Mouse (Mus musculus) thymus, adult 2 months (tissue): Measurements from ENCODE around the gene Slc29a4. TPM values are rescaled to one million over a fixed set of nuclear protein-coding genes. Genes with fewer than 3 reads are reported as not detected.

ENCODE experiments used
- DNase-seq: peaks from one replicate; pipeline ENCODE4 v3.0.0; 2021
- H3K27ac ChIP-seq: fragments of 200-500 bp; 2 replicates; pipeline ENCODE4 v1.5.1; 2012; ENCODE audit warnings: low read length, control low read depth; ENCODE audit not compliant: control insufficient read depth, insufficient read depth
- H3K27me3 ChIP-seq: fragments of 200-500 bp; 2 replicates; pipeline ENCODE4 v1.6.1; 2012; ENCODE audit warnings: mild to moderate bottlenecking, low read length, moderate library complexity, mixed read lengths; ENCODE audit not compliant: control insufficient read depth, insufficient read depth
- H3K36me3 ChIP-seq: fragments of 200-500 bp; 2 replicates; pipeline ENCODE4 v1.6.1; 2012; ENCODE audit warnings: mild to moderate bottlenecking, low read length, moderate library complexity; ENCODE audit not compliant: control insufficient read depth, insufficient read depth
- H3K4me1 ChIP-seq: fragments of 200-500 bp; replicated peaks from 2 replicates; pipeline ENCODE4 v1.6.1; 2012; ENCODE audit warnings: low read length; ENCODE audit not compliant: control insufficient read depth, insufficient read depth
- H3K4me3 ChIP-seq: fragments of 200-500 bp; 2 replicates; pipeline ENCODE4 v1.5.1; 2012; ENCODE audit warnings: mild to moderate bottlenecking, low read length, control low read depth, moderate library complexity; ENCODE audit not compliant: control insufficient read depth, insufficient read depth
- CTCF ChIP-seq: fragments of 200-500 bp; IDR thresholded peaks from 2 replicates; pipeline ENCODE4 v1.5.1; 2012; ENCODE audit warnings: mild to moderate bottlenecking, control low read depth, low read length, moderate library complexity, borderline replicate concordance; ENCODE audit not compliant: control insufficient read depth, poor library complexity, insufficient read depth; ENCODE audit errors: extremely low read depth
- POLR2A ChIP-seq: fragments of 200-500 bp; IDR thresholded peaks from 2 replicates; pipeline ENCODE4 v1.6.1; 2012; ENCODE audit warnings: mild to moderate bottlenecking, low read length, control low read depth, moderate library complexity; ENCODE audit not compliant: control insufficient read depth, poor library complexity, insufficient read depth; ENCODE audit errors: extremely low read depth
- WGBS: fragments of 180-500 bp; shearing (Covaris S2); methylation state at CpG from one replicate; pipeline ENCODE4 v1.1.7; 2018; 5-methylcytosine and 5-hydroxymethylcytosine counted together
- polyA plus RNA-seq: library from polyadenylated mRNA; depleted of rRNA; stranded (reverse); fragments of >200 nt; gene quantifications from 2 replicates; pipeline ENCODE4 v1.2.3, GENCODE M21; 2012

Gene Slc29a4
- polyA plus RNA-seq, 1 experiment: 1.2 TPM

- DNase-seq: no peak
- WGBS: 94% methylated on average over 7 of the region's 7 CpGs
- Histone ChIP-seq H3K4me3 (no peak overlapping the region), H3K27ac (no peak overlapping the region), H3K27me3 (no peaks in the 10 kb centered on the region), H3K4me1 (no peaks in the 10 kb centered on the region), H3K36me3 (peaks cover 69% of the 10 kb centered on the region)
- TF ChIP-seq POLR2A: no peak
- TF ChIP-seq CTCF: no peak
Measured at GRCm38 (mm10) chr5:142660656-142661434, 31.5 kb upstream of the Slc29a4 start.

DNA sequence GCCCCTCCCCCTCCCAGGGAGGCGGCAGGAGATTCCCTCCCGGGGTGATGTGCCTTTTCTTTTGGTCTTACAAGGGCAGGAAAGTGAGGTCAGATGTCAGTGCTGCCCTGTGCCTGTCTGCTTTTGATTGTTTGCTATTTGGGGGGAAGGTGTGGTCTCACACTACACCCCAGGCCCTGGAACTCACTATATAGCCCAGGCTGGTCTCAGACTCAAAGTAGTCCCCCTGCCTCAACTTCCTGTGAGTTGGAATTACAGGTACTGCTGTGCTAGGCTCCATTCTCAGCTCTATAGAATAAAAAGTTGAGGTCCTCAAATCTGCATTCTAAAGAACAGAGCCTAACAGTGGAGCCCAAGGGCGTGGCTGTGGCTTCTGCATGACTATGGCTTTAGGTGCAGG lies 24.4 kb upstream of the Slc29a4 start:
- WGBS: 93% methylated on average over 3 of the region's 3 CpGs
- no peak for TF ChIP-seq POLR2A
- TF ChIP-seq CTCF: no peak
- H3K36me3 ChIP-seq: peaks cover 44% of the 10 kb centered on the region

GRCm38 (mm10) chr5:142668556-142669263 lies 23.6 kb upstream of the Slc29a4 start:
- H3K36me3 ChIP-seq: peaks cover 41% of the 10 kb centered on the region
- TF ChIP-seq POLR2A: no peak
- no peak for TF ChIP-seq CTCF
- no peaks in the 10 kb centered on the region for H3K27me3 ChIP-seq
- no peaks in the 10 kb centered on the region for H3K4me1 ChIP-seq
- H3K4me3 ChIP-seq: no peak overlapping the region
- WGBS: 96% methylated on average over 11 of the region's 11 CpGs
- H3K27ac ChIP-seq: no peak overlapping the region
- no peak for DNase-seq

More for the DNA sequence above, 24.4 kb upstream of the Slc29a4 start:
- Histone ChIP-seq H3K27ac (no peak overlapping the region), H3K4me1 (no peaks in the 10 kb centered on the region), H3K27me3 (no peaks in the 10 kb centered on the region), H3K4me3 (no peak overlapping the region)
- DNase-seq: no peak

- H3K4me3 ChIP-seq: no peak overlapping the region
- peaks cover 33% of the 10 kb centered on the region for H3K36me3 ChIP-seq
- H3K4me1 ChIP-seq: no peaks in the 10 kb centered on the region
- TF ChIP-seq CTCF: no peak
- TF ChIP-seq POLR2A: no peak
- no peaks in the 10 kb centered on the region for H3K27me3 ChIP-seq
- no peak overlapping the region for H3K27ac ChIP-seq
- no peak for DNase-seq
- WGBS: 94% methylated on average over 7 of the region's 7 CpGs
Measured at GRCm38 (mm10) chr5:142669726-142670125, 22.6 kb upstream of the Slc29a4 start.

GRCm38 (mm10) chr5:142673082-142673481 lies 19.2 kb upstream of the Slc29a4 start:
- no peak for DNase-seq
- no peak overlapping the region for H3K27ac ChIP-seq
- H3K4me3 ChIP-seq: no peak overlapping the region
- no peaks in the 10 kb centered on the region for H3K4me1 ChIP-seq
- WGBS: 39% methylated on average over 5 of the region's 5 CpGs
- TF ChIP-seq POLR2A (no peak), CTCF (no peak)
- no peaks in the 10 kb centered on the region for H3K27me3 ChIP-seq
- H3K36me3 ChIP-seq: peaks cover 5% of the 10 kb centered on the region; the same call in 1 of the 2 replicates

- Histone ChIP-seq H3K36me3 (no peaks in the 10 kb centered on the region), H3K27ac (no peak overlapping the region), H3K4me1 (no peaks in the 10 kb centered on the region), H3K27me3 (no peaks in the 10 kb centered on the region), H3K4me3 (no peak overlapping the region)
- 68% methylated on average over 7 of the region's 7 CpGs for WGBS
- TF ChIP-seq POLR2A: no peak
- TF ChIP-seq CTCF: no peak
- DNase-seq: no peak
Measured at GRCm38 (mm10) chr5:142678141-142678571, 14.2 kb upstream of the Slc29a4 start.
